Mouse (Mus musculus) lung, postnatal 0 days (tissue): ENCODE results near the gene Wwp2.

Source experiments
- CTCF ChIP-seq: IDR thresholded peaks from 2 replicates; pipeline ENCODE4 v1.5.1; 2016; ENCODE audit warnings: antibody characterized with exemption, mild to moderate bottlenecking
- EP300 ChIP-seq: IDR thresholded peaks from 2 replicates; pipeline ENCODE4 v1.6.1; 2016; ENCODE audit warnings: antibody characterized with exemption, mild to moderate bottlenecking, control low read depth

DNA sequence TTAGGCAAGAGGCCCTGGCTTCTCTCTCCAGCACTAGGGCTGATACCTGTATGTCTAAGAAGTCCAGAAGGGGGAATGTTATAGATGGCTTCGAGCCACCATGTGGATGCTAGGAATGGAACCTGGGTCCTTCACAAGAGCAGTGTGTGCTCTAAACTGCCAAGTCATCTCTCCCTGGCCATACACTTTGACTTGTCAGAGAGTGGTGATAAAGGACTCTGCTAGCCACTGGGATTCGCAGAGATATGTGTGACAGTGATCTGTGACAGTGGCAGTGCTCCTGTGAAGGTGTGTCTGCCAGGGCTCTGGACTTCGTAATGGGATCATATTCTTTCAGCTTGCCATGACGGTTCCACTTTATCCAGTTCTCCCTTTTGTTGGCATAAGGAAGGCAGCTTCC, 37.2 kb downstream of the Wwp2 start:
- TF ChIP-seq CTCF (no peak), EP300 (no peak)
